Mouse (Mus musculus): ENCODE results near the gene Tenm4. TPM values are rescaled to one million over a fixed set of nuclear protein-coding genes. Genes with fewer than 3 reads are reported as not detected.

Tenm4 gene
- total RNA-seq (2023): under 1 TPM; 0.07 to 0.29 TPM

GRCm38 (mm10) chr7:96170924-96171595 is at the start of gene Tenm4:
Gene Tenm4 (plus strand): TSS chr7:96171246.

GRCm38 (mm10) chr7:96951281-96952051 is 780.4 kb downstream of the Tenm4 start, which contains the start of gene Nars2:
Gene Nars2 (plus strand): TSS chr7:96951505.

Measured in neutrophil, adult 83 days (primary cell).